Mouse (Mus musculus) CH12.LX (cell line): ENCODE results near the gene Casq2.
A peak's percentile ranks its signal among the peaks of the same experiment; 100 is the strongest.

Source experiments
- CTCF ChIP-seq, 2 experiments: IDR thresholded peaks in 1 of 2; conservative IDR thresholded peaks in 1 of 2; 2 replicates each; pipeline ENCODE4 v1.5.1; 2011 to 2012; ENCODE audit warnings: low read depth in 2 of 2, low read length in 2 of 2, improper control_type of control experiment in 1 of 2, inconsistent platforms in 1 of 2, mild to moderate bottlenecking in 1 of 2, moderate library complexity in 1 of 2
- GABPA ChIP-seq: IDR thresholded peaks from 2 replicates; pipeline ENCODE4 v1.6.1; 2012; ENCODE audit warnings: low read depth, low read length, improper control_type of control experiment, inconsistent platforms; ENCODE audit not compliant: insufficient replicate concordance
- IRF4 ChIP-seq: IDR thresholded peaks from 2 replicates; pipeline ENCODE4 v1.6.1; 2014; ENCODE audit warnings: low read depth, mild to moderate bottlenecking, inconsistent platforms, low read length, improper control_type of control experiment
- MAFK ChIP-seq: IDR thresholded peaks from 2 replicates; pipeline ENCODE4 v1.6.1; 2011; ENCODE audit warnings: low read length, improper control_type of control experiment; ENCODE audit not compliant: insufficient replicate concordance
- MXI1 ChIP-seq: IDR thresholded peaks from 2 replicates; pipeline ENCODE4 v1.6.1; 2011; ENCODE audit warnings: mild to moderate bottlenecking, low read depth, low read length, improper control_type of control experiment
- MYC ChIP-seq: IDR thresholded peaks from 2 replicates; pipeline ENCODE4 v1.6.1; 2011; ENCODE audit warnings: low read depth, mild to moderate bottlenecking, improper control_type of control experiment, low read length
- POLR2A ChIP-seq: IDR thresholded peaks from 2 replicates; pipeline ENCODE4 v1.6.1; 2011; ENCODE audit warnings: low read depth, mild to moderate bottlenecking, improper control_type of control experiment, low read length
- RCOR1 ChIP-seq: conservative IDR thresholded peaks from 2 replicates; pipeline ENCODE4 v1.6.1; 2012; ENCODE audit warnings: low read depth, mild to moderate bottlenecking, inconsistent platforms, low read length, improper control_type of control experiment
- TCF12 ChIP-seq: IDR thresholded peaks from 2 replicates; pipeline ENCODE4 v1.6.1; 2014; ENCODE audit warnings: low read depth, mild to moderate bottlenecking, inconsistent platforms, low read length, improper control_type of control experiment
- USF1 ChIP-seq: IDR thresholded peaks from 2 replicates; pipeline ENCODE4 v1.6.1; 2014; ENCODE audit warnings: low read depth, mild to moderate bottlenecking, inconsistent platforms, low read length, improper control_type of control experiment
- ZKSCAN1 ChIP-seq: IDR thresholded peaks from 2 replicates; pipeline ENCODE4 v1.6.1; 2012; ENCODE audit warnings: low read depth, inconsistent platforms, low read length, improper control_type of control experiment, borderline replicate concordance

DNA sequence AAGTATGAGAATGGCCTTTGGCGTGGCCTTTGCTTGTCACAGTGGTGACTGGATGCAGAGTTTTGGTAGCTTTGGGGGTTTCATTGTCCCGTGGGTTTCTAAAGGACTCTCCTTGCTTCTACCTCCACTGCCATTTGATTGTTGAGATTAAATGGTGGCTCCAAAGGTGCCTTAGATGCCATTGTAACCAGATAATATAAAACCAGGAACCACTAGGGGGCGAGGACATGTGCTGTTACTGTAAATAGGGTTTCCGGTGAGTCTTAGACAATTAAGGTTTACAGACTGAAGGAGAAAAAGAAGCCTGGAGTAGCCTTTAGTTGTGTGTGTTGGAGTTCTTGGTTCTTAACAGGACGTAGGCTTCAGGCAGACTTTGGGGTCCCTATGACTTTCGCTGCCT lies 26.1 kb upstream of the Casq2 start:
- TF ChIP-seq POLR2A: no peak
- peak in 1 of 2 experiments; percentile 54; a peak in 2 of 4 replicates for TF ChIP-seq CTCF (conservative IDR thresholded peaks at IDR 0.05 in 1 of 2, IDR thresholded peaks at IDR 0.05 in 1 of 2; ENCODE audit: low read depth in 2 of 2, low read length in 2 of 2)
- no peak for TF ChIP-seq GABPA
- TF ChIP-seq TCF12: no peak
- no peak for TF ChIP-seq USF1
- TF ChIP-seq ZKSCAN1: no peak
- no peak for TF ChIP-seq MXI1
- no peak for TF ChIP-seq IRF4
- 0 out of 2 replicates have a peak, but pooled peaks have one; percentile 23 for TF ChIP-seq MYC
- no peak for TF ChIP-seq MAFK
- no peak for TF ChIP-seq RCOR1
